Mouse (Mus musculus) C2C12 (cell line): Measurements from ENCODE around the gene Kcnma1. TPM values are rescaled to one million over a fixed set of nuclear protein-coding genes. Genes with fewer than 3 reads are reported as not detected.

Experiments
- H3K27me3 ChIP-seq: one replicate; pipeline ENCODE4 v1.6.1; 2011; ENCODE audit not compliant: control insufficient read depth, insufficient read depth, insufficient read length
- H3K36me3 ChIP-seq: one replicate; pipeline ENCODE4 v1.6.1; 2011; ENCODE audit not compliant: control insufficient read depth, insufficient read depth
- H3K4me3 ChIP-seq: one replicate; pipeline ENCODE4 v1.5.1; 2011; ENCODE audit warnings: mild to moderate bottlenecking, control low read depth; ENCODE audit not compliant: poor library complexity, insufficient read depth, severe bottlenecking
- H3K79me2 ChIP-seq: one replicate; pipeline ENCODE4 v1.6.1; 2011; ENCODE audit not compliant: control insufficient read depth, insufficient read depth
- H3K79me3 ChIP-seq: one replicate; pipeline ENCODE4 v1.6.1; 2011; ENCODE audit warnings: low read depth, control low read depth
- H3ac ChIP-seq: one replicate; pipeline ENCODE3; 2011; ENCODE audit warnings: low read depth; ENCODE audit not compliant: control insufficient read depth, insufficient read length
- CEBPB ChIP-seq: IDR thresholded peaks from one replicate; pipeline ENCODE4 v1.6.1; 2011; ENCODE audit warnings: low read depth, mild to moderate bottlenecking, control low read depth, moderate library complexity
- CTCF ChIP-seq: IDR thresholded peaks from one replicate; pipeline ENCODE4 v1.5.1; 2011; ENCODE audit not compliant: control insufficient read depth, insufficient read depth, insufficient read length
- FOSL1 ChIP-seq: IDR thresholded peaks from one replicate; pipeline ENCODE4 v1.8.0; 2011; ENCODE audit warnings: mild to moderate bottlenecking, low read length; ENCODE audit not compliant: poor library complexity, insufficient read depth, severe bottlenecking
- MAX ChIP-seq: IDR thresholded peaks from one replicate; pipeline ENCODE4 v1.6.1; 2011; ENCODE audit warnings: mild to moderate bottlenecking, control low read depth
- MYOD1 ChIP-seq: IDR thresholded peaks from one replicate; pipeline ENCODE4 v1.6.1; 2011; ENCODE audit warnings: low read depth; ENCODE audit not compliant: control insufficient read depth, insufficient read length
- MYOG ChIP-seq: IDR thresholded peaks from one replicate; pipeline ENCODE4 v1.6.1; 2011; ENCODE audit not compliant: control insufficient read depth, insufficient read length; ENCODE audit errors: extremely low read depth
- USF1 ChIP-seq: IDR thresholded peaks from one replicate; pipeline ENCODE4 v1.6.1; 2011; ENCODE audit warnings: low read depth, mild to moderate bottlenecking, control low read depth, moderate library complexity
- polyA plus RNA-seq: library from polyadenylated mRNA; unstranded; fragments of >200 nt; fragmentation: generic; extraction: Trizol; gene quantifications from one replicate; pipeline ENCODE4 v1.2.1, GENCODE M21; 2012; ENCODE audit warnings: missing spikeins

Gene Kcnma1
- polyA plus RNA-seq, 1 experiment = not detected

DNA sequence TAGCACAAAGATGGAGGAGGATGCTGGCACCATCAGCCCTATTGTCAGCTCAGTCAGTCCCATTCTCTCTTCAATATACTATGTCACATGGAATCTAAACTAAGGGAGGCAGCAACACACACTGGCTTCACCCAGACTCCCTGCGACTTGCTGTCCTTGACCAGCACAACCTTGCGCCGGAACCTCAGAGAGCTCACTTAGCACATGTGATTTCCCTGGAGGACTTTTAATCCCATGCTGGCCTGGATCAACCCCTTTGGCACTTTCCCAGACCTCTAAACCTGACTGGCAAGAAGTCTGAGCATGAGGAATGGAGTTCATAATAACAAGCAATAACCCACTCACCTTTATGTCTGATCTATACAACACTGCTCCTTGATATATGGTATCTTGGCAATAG is 280.1 kb downstream of the Kcnma1 start:
- no peak for TF ChIP-seq FOSL1
- no peak for TF ChIP-seq CEBPB
- no peak for TF ChIP-seq USF1
- TF ChIP-seq CTCF = no peak
- no peak for TF ChIP-seq MYOG
- no peak for TF ChIP-seq MYOD1
- TF ChIP-seq MAX = no peak
- Histone ChIP-seq H3K79me3 (no peaks in the 10 kb centered on the region), H3K36me3 (no peaks in the 10 kb centered on the region), H3K79me2 (no peaks in the 10 kb centered on the region), H3ac (no peak overlapping the region), H3K27me3 (no peaks in the 10 kb centered on the region), H3K4me3 (no peak overlapping the region)

DNA sequence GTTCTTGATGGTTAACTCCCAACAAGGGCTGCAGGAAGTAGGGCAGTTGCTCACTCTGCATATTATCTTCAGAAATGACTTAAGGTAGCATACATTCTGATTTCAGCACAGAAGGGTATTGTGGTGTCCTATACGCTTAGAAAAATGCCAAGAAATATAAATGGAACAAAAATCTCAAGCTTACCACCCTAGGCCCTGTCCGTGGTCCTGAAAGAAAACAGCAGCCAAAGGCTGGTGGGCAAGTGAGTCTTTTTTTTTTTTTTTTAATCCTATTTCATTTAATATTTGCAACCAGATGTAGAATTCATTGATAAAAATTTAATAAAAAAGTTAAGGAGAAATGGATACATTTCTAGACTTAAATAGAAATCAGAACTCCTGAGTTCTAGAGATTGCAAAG is 284.9 kb downstream of the Kcnma1 start:
- TF ChIP-seq CEBPB (no peak), MYOG (no peak), MYOD1 (no peak), USF1 (no peak), FOSL1 (no peak), CTCF (no peak), MAX (no peak)
- no peak overlapping the region for H3ac ChIP-seq
- no peaks in the 10 kb centered on the region for H3K79me3 ChIP-seq
- no peaks in the 10 kb centered on the region for H3K27me3 ChIP-seq
- H3K79me2 ChIP-seq = no peaks in the 10 kb centered on the region
- no peaks in the 10 kb centered on the region for H3K36me3 ChIP-seq
- no peak overlapping the region for H3K4me3 ChIP-seq

GRCm38 (mm10) chr14:23723701-23724430 is 290.4 kb downstream of the Kcnma1 start:
- H3K27me3 ChIP-seq = no peaks in the 10 kb centered on the region
- no peaks in the 10 kb centered on the region for H3K36me3 ChIP-seq
- H3K79me2 ChIP-seq = no peaks in the 10 kb centered on the region
- H3K79me3 ChIP-seq = no peaks in the 10 kb centered on the region
- H3ac ChIP-seq = no peak overlapping the region
- no peak overlapping the region for H3K4me3 ChIP-seq
- TF ChIP-seq USF1 (no peak), MYOD1 (no peak), CTCF (no peak), MYOG (no peak), FOSL1 (no peak), CEBPB (no peak), MAX (no peak)

DNA sequence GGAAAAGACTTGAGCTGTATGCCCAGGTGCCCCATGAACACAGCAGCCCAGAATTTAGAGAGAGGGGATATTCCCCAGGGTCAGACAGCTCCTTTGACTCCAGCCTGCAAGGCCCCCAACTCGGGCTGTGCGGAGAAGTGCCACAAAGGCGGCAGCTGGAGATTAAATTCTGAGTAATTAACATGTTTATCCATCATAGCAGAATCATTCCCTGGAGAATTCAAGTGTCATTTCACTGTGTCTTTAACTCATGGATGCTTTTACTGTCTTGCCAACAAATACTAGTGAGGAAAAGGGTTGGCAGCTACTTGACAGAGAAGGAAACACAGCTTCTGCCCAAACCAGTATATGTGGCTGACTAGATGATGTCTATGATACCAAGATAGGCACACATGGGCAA is 295.0 kb downstream of the Kcnma1 start:
- Histone ChIP-seq H3K36me3 (no peaks in the 10 kb centered on the region), H3K4me3 (no peak overlapping the region), H3ac (no peak overlapping the region), H3K79me3 (no peaks in the 10 kb centered on the region), H3K79me2 (no peaks in the 10 kb centered on the region), H3K27me3 (no peaks in the 10 kb centered on the region)
- TF ChIP-seq CEBPB = no peak
- no peak for TF ChIP-seq USF1

DNA sequence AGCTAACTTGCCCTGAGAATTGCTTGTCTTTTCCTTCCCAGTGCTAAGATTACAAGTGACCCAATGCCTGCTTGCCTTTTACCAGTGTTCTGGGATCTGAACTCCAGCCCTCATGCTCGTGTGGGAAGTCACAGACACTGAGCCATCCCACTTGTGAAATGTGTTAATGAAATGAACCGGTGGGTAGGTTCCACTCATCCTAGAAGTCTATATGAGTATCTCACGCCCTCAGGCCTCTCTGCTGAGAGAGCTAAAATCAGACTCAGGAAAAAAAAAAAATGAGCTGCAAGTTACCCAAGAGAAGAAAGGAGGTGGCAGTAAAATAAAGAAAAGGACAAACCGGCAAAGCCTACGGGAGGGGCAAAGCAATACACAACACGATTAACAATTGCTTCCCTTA is 295.6 kb downstream of the Kcnma1 start:
- Histone ChIP-seq H3K79me3 (no peaks in the 10 kb centered on the region), H3K79me2 (no peaks in the 10 kb centered on the region), H3ac (no peak overlapping the region), H3K36me3 (no peaks in the 10 kb centered on the region), H3K4me3 (no peak overlapping the region), H3K27me3 (no peaks in the 10 kb centered on the region)
- TF ChIP-seq MYOD1 = no peak
- TF ChIP-seq USF1 = no peak
- no peak for TF ChIP-seq MAX
- TF ChIP-seq CEBPB = no peak
- no peak for TF ChIP-seq FOSL1
- no peak for TF ChIP-seq MYOG
- TF ChIP-seq CTCF = no peak

- Histone ChIP-seq H3ac (no peak overlapping the region), H3K4me3 (no peak overlapping the region), H3K27me3 (peaks cover 3% of the 10 kb centered on the region), H3K36me3 (no peaks in the 10 kb centered on the region), H3K79me3 (no peaks in the 10 kb centered on the region), H3K79me2 (no peaks in the 10 kb centered on the region)
- TF ChIP-seq MYOG = no peak
- peak; percentile 34 for TF ChIP-seq MYOD1
- TF ChIP-seq USF1 = no peak
These were observed 299.7 kb downstream of the Kcnma1 start for GRCm38 (mm10) chr14:23714396-23715131.
